Mouse (Mus musculus) CD4-positive helper T cell, adult 2 months (primary cell): Measurements from ENCODE around the gene Trpm8.

Experiments used
- DNase-seq: peaks from one replicate; pipeline ENCODE4 v3.0.0-alpha.2; 2012; ENCODE audit warnings: low read depth, missing footprints, low spot score

The Trpm8 gene

GRCm38 (mm10) chr1:88432601-88433000 lies 155.1 kb downstream of the Trpm8 start:
- no peak for DNase-seq

DNA sequence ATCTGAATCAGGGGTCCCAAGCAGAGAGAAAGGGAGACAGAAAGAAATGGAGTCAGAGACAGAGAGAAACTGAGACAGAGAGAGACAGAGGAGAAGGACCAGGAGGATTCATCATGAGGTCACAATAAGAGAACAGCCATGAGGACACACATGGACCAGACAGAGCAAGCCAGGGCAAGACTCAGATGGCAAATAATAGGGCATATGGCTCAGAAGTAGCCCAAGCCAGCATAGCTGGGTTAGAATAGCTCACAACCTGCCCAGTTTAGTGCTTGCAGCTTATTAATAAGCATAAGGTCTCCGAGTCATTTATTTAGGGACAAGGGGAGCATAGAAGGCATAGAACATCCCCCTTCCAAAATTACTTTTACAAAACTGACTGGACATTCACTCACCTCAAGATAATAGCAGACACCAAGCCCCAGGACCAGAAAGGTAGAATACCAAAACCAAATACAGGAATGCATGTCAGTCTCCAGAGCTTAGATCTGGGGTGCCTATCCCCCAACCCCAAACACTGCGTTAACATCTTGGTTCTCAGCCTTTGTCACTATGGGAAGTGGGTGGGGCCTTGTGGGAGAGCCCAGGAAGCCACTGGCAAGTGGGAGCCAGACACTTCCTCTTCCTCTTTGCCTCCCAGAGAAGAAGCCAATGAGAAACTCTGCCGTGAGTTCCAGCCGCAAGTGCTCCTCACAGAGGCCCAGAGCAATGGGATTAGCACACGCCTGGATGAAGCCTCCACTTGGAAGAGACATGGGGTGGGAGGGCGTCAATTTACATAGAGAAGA lies 155.8 kb downstream of the Trpm8 start:
- no peak for DNase-seq

DNA sequence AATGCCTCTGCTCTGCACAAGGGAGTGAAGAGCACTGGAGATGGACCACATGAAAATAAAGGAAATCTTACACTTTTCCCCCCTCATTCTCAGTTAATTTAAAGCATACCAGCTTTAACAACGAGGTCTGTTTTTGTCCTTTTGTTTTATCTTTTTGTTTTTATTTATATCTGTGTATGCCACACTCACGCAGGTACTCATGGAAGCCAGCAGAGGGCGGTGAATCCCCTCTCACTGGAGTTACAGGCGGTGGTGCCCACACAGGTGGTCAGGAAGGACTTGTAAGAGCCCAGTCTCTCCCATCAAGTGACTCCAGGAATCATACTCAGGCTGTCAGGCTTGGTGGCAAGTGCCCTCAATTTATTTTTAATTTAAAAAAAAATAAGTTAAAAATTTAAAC lies 156.6 kb downstream of the Trpm8 start:
- DNase-seq, result no peak

DNA sequence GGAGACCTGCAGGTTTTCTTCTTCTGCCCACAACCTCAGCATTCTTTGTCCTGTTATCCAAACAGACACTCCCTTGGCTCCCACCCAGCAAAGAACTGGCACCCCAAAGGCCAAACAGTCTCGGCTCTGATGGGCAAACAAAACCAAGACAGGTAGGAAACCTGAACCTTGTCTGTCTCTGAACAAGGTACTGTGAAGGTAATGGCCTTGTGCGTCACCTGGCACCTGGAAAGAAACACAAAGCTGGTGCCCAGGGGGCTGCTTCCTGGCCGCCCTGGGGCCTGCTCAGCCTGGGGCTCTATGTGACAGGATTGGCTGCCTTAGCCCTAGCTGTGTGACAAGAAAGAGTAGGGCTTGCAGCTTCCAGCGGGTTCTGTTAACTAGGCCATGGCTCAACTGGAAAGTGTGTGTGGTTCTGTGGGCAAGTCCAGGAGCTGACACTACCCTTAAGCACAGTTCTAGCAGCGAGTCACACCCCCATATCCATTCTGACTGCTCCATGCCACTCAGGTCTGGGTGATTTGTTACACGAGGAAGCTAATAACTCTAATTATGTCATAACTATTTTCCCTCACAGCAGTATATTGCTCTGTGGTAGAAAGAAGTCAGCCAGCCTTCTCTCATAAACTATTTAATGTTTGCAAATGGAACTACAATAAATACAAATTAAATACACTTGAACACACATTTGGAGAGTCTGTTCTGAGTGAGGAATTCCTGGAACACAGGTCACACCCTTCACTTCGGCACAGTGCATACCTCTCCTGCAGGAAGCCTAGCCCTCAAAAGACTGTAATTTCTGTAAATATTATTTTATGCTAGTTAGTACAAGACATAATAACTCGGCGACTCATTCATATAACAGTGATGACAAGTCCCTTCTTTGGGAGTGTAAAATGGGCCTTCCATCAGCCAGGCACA lies 160.0 kb downstream of the Trpm8 start:
- no peak for DNase-seq
